Mouse (Mus musculus) neural tube, embryonic 13.5 days (tissue): ENCODE results near the gene Slc16a13. TPM values are rescaled to one million over a fixed set of nuclear protein-coding genes. Genes with fewer than 3 reads are reported as not detected.
A peak's percentile ranks its signal among the peaks of the same experiment; 100 is the strongest.

Source experiments
- microRNA counts: library from miRNA; unstranded; fragments of <30 nt; microRNA quantifications from one replicate; lab custom pipeline; 2016
- microRNA-seq: library from miRNA; unstranded; fragments of <30 nt; microRNA quantifications from one replicate; pipeline ENCODE4, GENCODE M21; 2016
- polyA plus RNA-seq: library from polyadenylated mRNA; unstranded; fragments of >200 nt; fragmentation: Nextera tagmentation; extraction: Ambion mirVana; gene quantifications from 2 replicates; pipeline ENCODE4 v1.2.1, GENCODE M21; 2015

Slc16a13 gene
- polyA plus RNA-seq, 1 experiment from 2014 or later = 15.8 TPM

MicroRNAs within 50 kb of the gene (microRNA counts, 519-probe panel; counts per million panel counts)
- microRNA mmu-miR-195 (lab: Ali Mortazavi, UCI) = not detected
- microRNA mmu-miR-497 (lab: Ali Mortazavi, UCI) = not detected

Small RNA genes lying within 50 kb of the gene (microRNA-seq; reads per million reads assigned to microRNA genes)
- gene Mir195a (158 reads per million, percentile 61 among the genes with 10 or more reads in this experiment), gene Mir497 (not detected), gene Mir497b (not detected)

Other genes starting within 250 kb of the Slc16a13 start
- 21.5 and 22.5 TPM in 2 replicates for gene Ctdnep1, start 239.9 kb downstream of the Slc16a13 start, polyA plus RNA-seq
- gene Elp5, start 238.5 kb downstream of the Slc16a13 start, polyA plus RNA-seq = 160 and 162 TPM in 2 replicates
- gene Gabarap, start 229.9 kb downstream of the Slc16a13 start, polyA plus RNA-seq = 679 and 746 TPM in 2 replicates
- gene Phf23, start 225.3 kb downstream of the Slc16a13 start, polyA plus RNA-seq = 74.2 and 76.3 TPM in 2 replicates
- 26.7 and 28.8 TPM in 2 replicates for gene Dvl2, start 220.5 kb downstream of the Slc16a13 start, polyA plus RNA-seq
- 58.2 and 60.9 TPM in 2 replicates for gene Acadvl, start 205.7 kb downstream of the Slc16a13 start, polyA plus RNA-seq
- 23.1 and 23.5 TPM in 2 replicates for gene Dlg4, start 204.1 kb downstream of the Slc16a13 start, polyA plus RNA-seq
- 1.4 and 2.6 TPM in 2 replicates for gene Asgr1, start 167.0 kb downstream of the Slc16a13 start, polyA plus RNA-seq
- 0.39 TPM in 1 of 2 replicates, not detected in the other for gene Asgr2, start 128.4 kb downstream of the Slc16a13 start, polyA plus RNA-seq
- gene Mgl2, start 90.7 kb downstream of the Slc16a13 start, polyA plus RNA-seq = 0.21 and 0.39 TPM in 2 replicates
- 0.55 and 0.64 TPM in 2 replicates for gene Clec10a, start 64.9 kb downstream of the Slc16a13 start, polyA plus RNA-seq
- gene Slc16a11, start 8.3 kb downstream of the Slc16a13 start, polyA plus RNA-seq = 3.0 and 3.4 TPM in 2 replicates
- 6.0 and 6.1 TPM in 2 replicates for gene Bcl6b, start 8.7 kb upstream of the Slc16a13 start, polyA plus RNA-seq
- 161 and 174 TPM in 2 replicates for gene 0610010K14Rik, start 16.9 kb upstream of the Slc16a13 start, polyA plus RNA-seq
- 17.0 and 18.3 TPM in 2 replicates for gene Gm21988, start 18.8 kb upstream of the Slc16a13 start, polyA plus RNA-seq
- gene Rnasek, start 18.8 kb upstream of the Slc16a13 start, polyA plus RNA-seq = 362 and 382 TPM in 2 replicates
- 2.5 and 2.6 TPM in 2 replicates for gene Alox12, start 34.3 kb upstream of the Slc16a13 start, polyA plus RNA-seq
- gene Alox12e, start 101.6 kb upstream of the Slc16a13 start, polyA plus RNA-seq = not detected in 2 replicates
- gene Alox15, start 131.0 kb upstream of the Slc16a13 start, polyA plus RNA-seq = 0.28 TPM in 1 of 2 replicates, not detected in the other
- gene Pelp1, start 189.0 kb upstream of the Slc16a13 start, polyA plus RNA-seq = 31.9 and 32.6 TPM in 2 replicates
- 43.8 and 46.6 TPM in 2 replicates for gene Arrb2, start 211.6 kb upstream of the Slc16a13 start, polyA plus RNA-seq
- 45.3 and 46.0 TPM in 2 replicates for gene Med11, start 230.9 kb upstream of the Slc16a13 start, polyA plus RNA-seq
- gene Zmynd15, start 238.4 kb upstream of the Slc16a13 start, polyA plus RNA-seq = 1.2 and 1.5 TPM in 2 replicates
- 7.2 and 8.9 TPM in 2 replicates for gene Cxcl16, start 238.9 kb upstream of the Slc16a13 start, polyA plus RNA-seq